Comparison of ENCODE assay signal across 8 mouse cellular contexts in genomic region chr8:82689322-82689721, GRCm38 (mm10).
DNase-seq lines count a peak whose midpoint lies in the region; ATAC-seq lines count a peak whose summit lies in the region.

No protein-coding gene starts in this region.

- WGBS in intestine, embryonic 14.5 days = 53% methylated on average over 3 of the region's 3 CpGs
- WGBS in intestine, embryonic 15.5 days = 50% methylated on average over 3 of the region's 3 CpGs
- 69% methylated on average over 3 of the region's 3 CpGs for WGBS in hindbrain, embryonic 13.5 days
- whole genome bisulfite sequencing in midbrain, embryonic 15.5 days = 65% methylated on average over 3 of the region's 3 CpGs

- H3K4me2 ChIP-seq in intestine, embryonic 14.5 days (ENCODE audit: low read length) = no peak overlapping the region
- no peak overlapping the region for H3K4me2 ChIP-seq in intestine, embryonic 15.5 days (replicated peaks)
- H3K4me2 ChIP-seq in hindbrain, embryonic 13.5 days = no peak overlapping the region
- H3K4me2 ChIP-seq in midbrain, embryonic 15.5 days = no peak overlapping the region

- no peak overlapping the region for H3K27ac ChIP-seq in intestine, embryonic 14.5 days (ENCODE audit: low read depth)
- no peak overlapping the region for H3K27ac ChIP-seq in intestine, embryonic 15.5 days
- no peak overlapping the region for H3K27ac ChIP-seq in hindbrain, embryonic 13.5 days
- H3K27ac ChIP-seq in midbrain, embryonic 15.5 days = no peak overlapping the region

- H3K36me3 ChIP-seq in intestine, embryonic 14.5 days (ENCODE audit: control insufficient read depth, insufficient read depth, low read length) = no peaks in the 10 kb centered on the region
- H3K36me3 ChIP-seq in intestine, embryonic 15.5 days = no peaks in the 10 kb centered on the region
- H3K36me3 ChIP-seq in hindbrain, embryonic 13.5 days = no peaks in the 10 kb centered on the region
- no peaks in the 10 kb centered on the region for H3K36me3 ChIP-seq in midbrain, embryonic 15.5 days (replicated peaks)

- H3K4me1 ChIP-seq in intestine, embryonic 14.5 days (replicated peaks; ENCODE audit: control insufficient read depth, insufficient read depth, low read length) = no peaks in the 10 kb centered on the region; the same call in 1 of the 2 replicates
- no peaks in the 10 kb centered on the region for H3K4me1 ChIP-seq in intestine, embryonic 15.5 days (replicated peaks)
- H3K4me1 ChIP-seq in hindbrain, embryonic 13.5 days (replicated peaks) = no peaks in the 10 kb centered on the region
- no peaks in the 10 kb centered on the region for H3K4me1 ChIP-seq in midbrain, embryonic 15.5 days

- H3K9me3 ChIP-seq in intestine, embryonic 14.5 days (ENCODE audit: control insufficient read depth, low read length) = no peaks in the 10 kb centered on the region
- no peaks in the 10 kb centered on the region for H3K9me3 ChIP-seq in intestine, embryonic 15.5 days
- H3K9me3 ChIP-seq in hindbrain, embryonic 13.5 days = no peaks in the 10 kb centered on the region
- H3K9me3 ChIP-seq in midbrain, embryonic 15.5 days = no peaks in the 10 kb centered on the region

- peak; percentile 55 for DNase-seq in intestine, embryonic 14.5 days (ENCODE audit: low spot score)
- peak; percentile 26 to 36 for DNase-seq in adrenal gland, adult 18-20 months (ENCODE audit: low spot score in 2 of 2)
- DNase-seq in embryo, embryonic 9.5 days (ENCODE audit: extremely low spot score) = peak; percentile 25
- DNase-seq in left cerebral cortex, adult 18-20 months (ENCODE audit: low spot score in 2 of 2) = peak; percentile 25 to 45

- no peaks in the 10 kb centered on the region for H3K27me3 ChIP-seq in intestine, embryonic 14.5 days (replicated peaks; ENCODE audit: control insufficient read depth, insufficient read depth, low read length)
- H3K27me3 ChIP-seq in intestine, embryonic 15.5 days (replicated peaks) = no peaks in the 10 kb centered on the region
- no peaks in the 10 kb centered on the region for H3K27me3 ChIP-seq in hindbrain, embryonic 13.5 days
- H3K27me3 ChIP-seq in midbrain, embryonic 15.5 days (replicated peaks) = no peaks in the 10 kb centered on the region

- ATAC-seq in intestine, embryonic 14.5 days (replicated peaks; ENCODE audit: low FRiP score, low TSS enrichment, low read depth) = no peak
- no peak for ATAC-seq in intestine, embryonic 15.5 days
- ATAC-seq in hindbrain, embryonic 13.5 days (ENCODE audit: low FRiP score) = peak; percentile 74
- ATAC-seq in midbrain, embryonic 15.5 days (replicated peaks) = 0 out of 2 replicates have a peak, but pooled peaks have one; percentile 52
- no peak for ATAC-seq in erythroid progenitor cell, adult 5-6 weeks (replicated peaks; ENCODE audit: low FRiP score, poor library complexity, severe bottlenecking)

- H3K9ac ChIP-seq in intestine, embryonic 14.5 days (ENCODE audit: low read length) = no peak overlapping the region
- no peak overlapping the region for H3K9ac ChIP-seq in intestine, embryonic 15.5 days
- no peak overlapping the region for H3K9ac ChIP-seq in hindbrain, embryonic 13.5 days
- H3K9ac ChIP-seq in midbrain, embryonic 15.5 days = no peak overlapping the region

- no peak overlapping the region for H3K4me3 ChIP-seq in intestine, embryonic 14.5 days (ENCODE audit: low read depth, low read length)
- H3K4me3 ChIP-seq in intestine, embryonic 15.5 days (replicated peaks) = no peak overlapping the region
- no peak overlapping the region for H3K4me3 ChIP-seq in hindbrain, embryonic 13.5 days
- H3K4me3 ChIP-seq in midbrain, embryonic 15.5 days = no peak overlapping the region

Comparison
In these comparisons a context has a peak if more than half of its experiments do, and no peak if none do; other contexts are left out.
1. ATAC-seq: peak in hindbrain, embryonic 13.5 days (single experiment) and midbrain, embryonic 15.5 days (single experiment); none in intestine, embryonic 14.5 days (single experiment), intestine, embryonic 15.5 days (single experiment) and erythroid progenitor cell, adult 5-6 weeks (single experiment).
2. Peak in every context shown above with its lines, with median percentiles within 50 percentile points of each other: DNase-seq.